Mouse (Mus musculus): ENCODE data around the gene Sez6l2.

DNA sequence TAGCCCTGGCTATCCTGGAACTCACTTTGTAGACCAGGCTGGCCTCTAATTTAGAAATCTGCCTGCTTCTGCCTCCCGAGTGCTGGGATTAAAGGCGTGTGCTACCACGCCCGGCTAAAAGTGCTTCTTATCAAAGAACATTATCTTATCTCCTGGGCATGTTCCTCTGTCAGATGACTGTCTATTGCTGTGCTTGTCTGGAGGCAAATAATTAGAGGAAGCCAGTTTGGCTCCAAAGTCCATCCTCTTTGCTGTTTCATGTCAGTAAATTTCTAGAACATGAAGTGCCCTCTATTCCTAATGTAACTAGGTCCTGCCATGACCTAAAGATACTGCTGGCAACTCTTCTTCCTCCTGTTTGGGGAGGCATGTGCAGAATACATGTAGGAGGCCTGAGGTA lies 31.7 kb downstream of the Sez6l2 start:
- no peak for TF ChIP-seq POLR2A (IDR thresholded peaks at IDR 0.05; ENCODE audit: borderline replicate concordance, insufficient read depth, low read length)
- TF ChIP-seq CTCF (IDR thresholded peaks at IDR 0.05; ENCODE audit: borderline replicate concordance, insufficient read depth, low read depth, low read length), result no peak

Measured in cerebellum, adult 2 months (tissue).